Mouse (Mus musculus) neural tube, embryonic 13.5 days (tissue): Measurements from ENCODE around the gene Git2. TPM values are rescaled to one million over a fixed set of nuclear protein-coding genes. Genes with fewer than 3 reads are reported as not detected.
A peak's percentile ranks its signal among the peaks of the same experiment; 100 is the strongest.

ENCODE experiments used
- ATAC-seq: fragments of 200-750 bp; cut with Nextera tagmentation; 2 replicates; pipeline ENCODE4 v1.8.0; 2017; ENCODE audit warnings: low read depth, mild to moderate bottlenecking, moderate TSS enrichment, moderate library complexity
- H3K27ac ChIP-seq: fragments of 300-500 bp; sonication (generic); replicated peaks from 2 replicates; pipeline ENCODE4 v1.5.1; 2015; ENCODE audit warnings: moderate library complexity, mild to moderate bottlenecking, inconsistent platforms
- H3K27me3 ChIP-seq: fragments of 300-500 bp; sonication (generic); 2 replicates; pipeline ENCODE4 v1.6.1; 2015; ENCODE audit warnings: mild to moderate bottlenecking, inconsistent platforms
- H3K36me3 ChIP-seq: fragments of 300-500 bp; sonication (generic); 2 replicates; pipeline ENCODE4 v1.6.1; 2015; ENCODE audit warnings: mild to moderate bottlenecking, inconsistent platforms
- H3K4me1 ChIP-seq: fragments of 300-500 bp; sonication (generic); replicated peaks from 2 replicates; pipeline ENCODE4 v1.6.1; 2015; ENCODE audit warnings: inconsistent platforms
- H3K4me2 ChIP-seq: fragments of 300-500 bp; sonication (generic); 2 replicates; pipeline ENCODE4 v1.6.1; 2015; ENCODE audit warnings: inconsistent platforms, mild to moderate bottlenecking, moderate library complexity
- H3K4me3 ChIP-seq: fragments of 300-500 bp; sonication (generic); 2 replicates; pipeline ENCODE4 v1.5.1; 2015; ENCODE audit warnings: mild to moderate bottlenecking, inconsistent platforms
- H3K9ac ChIP-seq: fragments of 300-500 bp; sonication (generic); 2 replicates; pipeline ENCODE4 v1.6.1; 2015; ENCODE audit warnings: moderate library complexity, mild to moderate bottlenecking, inconsistent platforms
- H3K9me3 ChIP-seq: fragments of 300-500 bp; sonication (generic); 2 replicates; pipeline ENCODE4 v1.6.1; 2016; ENCODE audit warnings: inconsistent platforms
- WGBS: fragments of 180-500 bp; shearing (Covaris S2); methylation state at CpG from one replicate; pipeline ENCODE4 v1.1.7; 2015; 5-methylcytosine and 5-hydroxymethylcytosine counted together
- microRNA-seq: library from miRNA; unstranded; fragments of <30 nt; microRNA quantifications from one replicate; pipeline ENCODE4, GENCODE M21; 2016
- polyA plus RNA-seq: library from polyadenylated mRNA; unstranded; fragments of >200 nt; fragmentation: Nextera tagmentation; extraction: Ambion mirVana; gene quantifications from 2 replicates; pipeline ENCODE4 v1.2.1, GENCODE M21; 2015

Git2 gene
- polyA plus RNA-seq, 1 experiment from 2014 or later = 47.5 TPM

DNA sequence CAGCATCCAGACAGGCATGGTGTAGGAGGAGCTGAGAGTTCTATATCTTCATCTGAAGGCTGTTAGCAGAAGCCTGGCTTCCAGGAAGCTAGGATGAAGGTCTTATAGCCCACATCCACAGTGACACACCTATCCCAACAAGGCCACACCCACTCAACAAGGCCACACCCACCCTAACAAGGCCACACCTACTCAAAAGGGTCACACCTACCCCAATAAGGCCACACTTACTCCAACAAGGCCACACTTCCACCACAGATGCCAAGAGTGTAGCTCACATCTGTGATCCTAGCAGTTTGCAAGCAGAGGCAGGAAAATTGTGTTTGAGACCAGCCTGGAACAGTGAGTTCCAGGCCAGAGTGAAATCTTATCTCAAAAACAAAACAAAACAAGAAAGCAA lies 87.4 kb downstream of the Git2 start:
- Histone ChIP-seq H3K27ac (no peak overlapping the region), H3K4me1 (peaks cover 46% of the 10 kb centered on the region), H3K36me3 (no peaks in the 10 kb centered on the region), H3K27me3 (0 out of 2 replicates have a peak, but pooled peaks cover 2% of the 10 kb centered on the region), H3K4me2 (no peak overlapping the region), H3K4me3 (no peak overlapping the region), H3K9me3 (no peaks in the 10 kb centered on the region), H3K9ac (no peak overlapping the region)
- ATAC-seq = no peak

DNA sequence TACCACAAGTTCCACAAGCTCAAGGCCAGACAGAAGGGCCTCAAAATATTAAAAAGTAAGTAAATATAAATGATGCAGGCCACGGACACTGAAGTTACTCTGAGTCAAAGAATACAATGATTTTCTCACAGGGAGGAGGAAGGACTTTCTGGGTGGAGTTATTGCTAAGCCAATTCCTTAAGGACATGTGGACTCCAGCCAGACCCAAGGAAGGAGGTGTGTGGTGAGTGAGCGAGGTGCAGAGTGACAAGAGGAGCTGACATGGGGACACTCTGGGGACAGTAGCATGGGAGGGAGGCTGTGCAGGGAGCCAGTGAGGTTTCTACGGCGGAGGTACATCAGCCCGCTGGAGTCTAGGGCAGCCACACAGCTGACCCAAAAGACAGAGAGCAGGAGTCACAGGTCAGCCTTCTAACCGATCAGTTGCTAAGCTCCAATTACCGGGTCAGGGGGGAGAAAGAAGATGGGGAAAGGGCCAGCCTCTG lies 88.5 kb downstream of the Git2 start:
- Histone ChIP-seq H3K4me2 (no peak overlapping the region), H3K4me1 (peaks cover 54% of the 10 kb centered on the region), H3K4me3 (no peak overlapping the region), H3K27me3 (no peaks in the 10 kb centered on the region), H3K27ac (no peak overlapping the region), H3K36me3 (no peaks in the 10 kb centered on the region), H3K9ac (no peak overlapping the region), H3K9me3 (no peaks in the 10 kb centered on the region)
- WGBS = 62% methylated on average over 7 of the region's 7 CpGs
- ATAC-seq = no peak

DNA sequence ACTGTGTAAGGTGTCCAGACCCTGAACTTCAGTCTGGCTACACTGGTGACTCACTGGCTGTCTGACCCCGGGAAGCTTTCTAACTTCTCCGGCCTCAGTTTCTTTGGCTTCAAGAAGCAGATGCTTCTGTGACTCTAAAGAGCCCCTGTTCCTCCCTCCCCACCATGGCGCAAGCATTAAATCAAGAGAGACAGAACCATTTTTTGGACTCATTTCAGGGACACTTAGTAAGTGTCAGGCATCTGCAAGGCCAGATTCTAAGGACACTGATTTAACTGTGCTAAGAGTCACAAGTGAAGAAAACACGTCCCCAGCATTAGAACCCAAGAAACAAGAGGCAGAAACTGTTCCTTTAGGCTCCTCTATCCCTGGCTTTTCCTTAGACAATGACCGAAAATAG lies 89.3 kb downstream of the Git2 start:
- Histone ChIP-seq H3K36me3 (no peaks in the 10 kb centered on the region), H3K27me3 (no peaks in the 10 kb centered on the region), H3K9ac (no peak overlapping the region), H3K9me3 (no peaks in the 10 kb centered on the region), H3K4me2 (no peak overlapping the region), H3K27ac (no peak overlapping the region), H3K4me3 (no peak overlapping the region), H3K4me1 (peaks cover 52% of the 10 kb centered on the region)
- ATAC-seq = no peak
- WGBS = 87% methylated on average over 5 of the region's 5 CpGs

DNA sequence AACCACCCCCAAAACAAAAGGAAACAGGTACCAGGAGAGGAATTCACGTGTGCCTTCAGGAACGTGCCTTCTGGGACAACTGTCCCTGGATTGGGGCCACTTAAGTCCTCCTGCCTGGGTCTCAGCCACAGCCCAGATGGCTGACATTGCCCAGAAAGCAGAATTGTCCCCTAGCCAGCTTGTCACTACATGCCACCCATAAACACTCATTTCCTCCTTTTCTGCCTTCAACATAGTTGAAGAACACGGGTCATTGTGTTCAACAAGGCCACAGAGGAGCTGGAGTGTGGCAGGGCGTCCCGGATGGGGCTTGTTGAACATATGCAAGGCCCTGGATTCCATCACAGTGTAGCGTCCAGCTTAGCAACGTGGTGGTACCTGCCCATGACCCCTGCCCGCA lies 93.6 kb downstream of the Git2 start:
- Histone ChIP-seq H3K4me1 (peaks cover 46% of the 10 kb centered on the region), H3K4me3 (no peak overlapping the region), H3K27me3 (no peaks in the 10 kb centered on the region), H3K27ac (no peak overlapping the region), H3K9ac (no peak overlapping the region), H3K36me3 (peaks cover 8% of the 10 kb centered on the region), H3K4me2 (no peak overlapping the region), H3K9me3 (no peaks in the 10 kb centered on the region)
- 75% methylated on average over 8 of the region's 8 CpGs for WGBS
- no peak for ATAC-seq

DNA sequence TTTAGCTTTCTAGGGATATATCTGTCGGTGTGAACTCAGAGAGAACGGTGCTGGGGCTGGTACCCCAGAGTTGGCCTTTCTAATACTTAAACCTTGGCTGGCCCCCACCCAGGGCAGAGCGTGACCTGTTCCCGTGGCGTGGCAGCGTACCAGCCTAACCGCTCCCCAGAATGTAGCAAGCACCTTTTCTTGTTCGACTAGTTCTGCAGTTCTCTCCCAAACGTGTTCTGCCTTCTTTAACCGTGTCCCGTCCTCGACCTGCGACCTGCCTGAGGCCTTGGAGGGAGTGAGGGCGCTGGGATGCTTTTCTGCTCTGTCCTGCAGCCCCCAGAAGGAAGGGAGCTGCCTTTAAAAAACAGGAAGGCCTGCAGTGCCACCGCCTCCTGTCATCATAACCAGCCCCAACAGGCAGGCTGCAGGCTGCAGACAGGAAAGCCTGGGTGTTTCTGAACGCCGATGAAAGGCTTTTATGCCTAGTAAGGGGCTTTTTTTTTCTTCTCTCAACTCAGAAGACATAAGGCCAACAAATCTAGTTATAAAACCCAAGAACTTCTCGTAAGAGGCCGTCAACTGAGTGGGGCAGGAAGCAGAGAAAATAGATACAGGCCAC lies 94.5 kb downstream of the Git2 start:
- 0 out of 2 replicates have a peak overlapping the region, but pooled peaks have one; percentile 29 for H3K27ac ChIP-seq
- 77% methylated on average over 19 of the region's 19 CpGs for WGBS
- H3K4me1 ChIP-seq = peaks cover 46% of the 10 kb centered on the region
- H3K27me3 ChIP-seq = no peaks in the 10 kb centered on the region
- H3K36me3 ChIP-seq = peaks cover 16% of the 10 kb centered on the region
- H3K4me2 ChIP-seq = no peak overlapping the region
- H3K9me3 ChIP-seq = no peaks in the 10 kb centered on the region
- H3K4me3 ChIP-seq = no peak overlapping the region
- no peak overlapping the region for H3K9ac ChIP-seq
- ATAC-seq = no peak

DNA sequence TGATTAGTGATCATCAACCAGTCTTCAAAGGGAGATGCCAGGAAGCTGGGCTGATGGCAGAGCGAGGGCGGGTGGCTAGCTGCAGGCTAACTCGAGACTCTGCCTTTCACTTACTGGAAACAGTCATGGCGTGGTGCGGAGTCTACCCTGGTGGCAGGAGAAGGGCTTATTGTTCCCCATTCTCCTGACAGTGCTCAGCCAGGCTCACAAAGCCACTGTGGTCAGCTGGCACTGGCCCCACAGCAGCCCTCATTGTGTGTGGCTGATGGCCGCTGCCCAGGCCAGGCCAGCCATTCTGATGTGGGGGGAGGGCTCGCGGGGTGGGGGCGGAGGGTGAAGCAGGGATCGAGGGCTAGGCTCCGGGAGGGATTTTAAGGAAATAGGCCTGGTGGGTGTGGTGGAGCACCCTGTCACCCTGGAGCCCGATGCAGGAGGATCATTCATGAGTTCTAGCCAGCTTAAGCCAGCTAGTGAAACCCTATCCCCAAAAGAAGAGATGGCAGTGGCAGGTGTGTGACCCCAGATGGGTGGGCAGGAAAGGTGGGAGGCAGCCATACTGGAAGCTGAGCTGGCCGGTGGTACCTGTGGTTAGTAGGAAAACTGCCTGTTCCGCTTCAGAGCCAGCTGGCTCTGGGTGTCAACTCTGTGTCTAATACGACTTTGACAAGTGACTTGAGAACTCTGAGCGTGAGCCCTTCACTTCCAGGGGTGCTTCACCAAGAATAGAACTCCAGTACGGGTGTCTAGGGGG lies 95.3 kb downstream of the Git2 start:
- WGBS = 57% methylated on average over 17 of the region's 17 CpGs
- Histone ChIP-seq H3K27ac (no peak overlapping the region), H3K4me3 (no peak overlapping the region), H3K4me1 (peaks cover 46% of the 10 kb centered on the region), H3K27me3 (no peaks in the 10 kb centered on the region), H3K9me3 (no peaks in the 10 kb centered on the region), H3K36me3 (peaks cover 23% of the 10 kb centered on the region), H3K4me2 (no peak overlapping the region), H3K9ac (peak overlapping the region; percentile 8; the same call in 1 of the 2 replicates)
- ATAC-seq = no peak

Small RNAs within 50 kb of the gene (microRNA-seq; reads per million reads assigned to microRNA genes)
- not detected for gene Mir7028

Other genes with a start within 250 kb of the Git2 start
- gene Fam222a, start 207.5 kb downstream of the Git2 start, polyA plus RNA-seq = 6.1 and 6.8 TPM in 2 replicates
- gene Trpv4, start 117.1 kb downstream of the Git2 start, polyA plus RNA-seq = 0.81 and 1.5 TPM in 2 replicates
- gene Gltp, start 84.5 kb downstream of the Git2 start, polyA plus RNA-seq = 41.4 and 48.5 TPM in 2 replicates
- gene Tchp, start 67.8 kb downstream of the Git2 start, polyA plus RNA-seq = 18.3 and 19.0 TPM in 2 replicates
- gene Ankrd13a, start 840 bp downstream of the Git2 start, polyA plus RNA-seq = 50.3 and 52.0 TPM in 2 replicates
- 243 and 266 TPM in 2 replicates for gene 1500011B03Rik, start 48.0 kb upstream of the Git2 start, polyA plus RNA-seq
- not detected in 2 replicates for gene 4930519G04Rik, start 78.1 kb upstream of the Git2 start, polyA plus RNA-seq
- 1.3 and 1.4 TPM in 2 replicates for gene Gm9936, start 83.2 kb upstream of the Git2 start, polyA plus RNA-seq
- 3.3 and 5.1 TPM in 2 replicates for gene Oasl2, start 121.4 kb upstream of the Git2 start, polyA plus RNA-seq
- gene Oasl1, start 147.7 kb upstream of the Git2 start, polyA plus RNA-seq = 0.50 and 0.66 TPM in 2 replicates
- 94.9 and 111 TPM in 2 replicates for gene 2210016L21Rik, start 166.6 kb upstream of the Git2 start, polyA plus RNA-seq
- 0.10 TPM in 1 of 2 replicates, not detected in the other for gene Hnf1a, start 195.6 kb upstream of the Git2 start, polyA plus RNA-seq
- gene Sppl3, start 235.6 kb upstream of the Git2 start, polyA plus RNA-seq = 15.7 and 21.3 TPM in 2 replicates